Mouse (Mus musculus): ENCODE measurements around the gene Arhgef3.

Gene Arhgef3

DNA sequence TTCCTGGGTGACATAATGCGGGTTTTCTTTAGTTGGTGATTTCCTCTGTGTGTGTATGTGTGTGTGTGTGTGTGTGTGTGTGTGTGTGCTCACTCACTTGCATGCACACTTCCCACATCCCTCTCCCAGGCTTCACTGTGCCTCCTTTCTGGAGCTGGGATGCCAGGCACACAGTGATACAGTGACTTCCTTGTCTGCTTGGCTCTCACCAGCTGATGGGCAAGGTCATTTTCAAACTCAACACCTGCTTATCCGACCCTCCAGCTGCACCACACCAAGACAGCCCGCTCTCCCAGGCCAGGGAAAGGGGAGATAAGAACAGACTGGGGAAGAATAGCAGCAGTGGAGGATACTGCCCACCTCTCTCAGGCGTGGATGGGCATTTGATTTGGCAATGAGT lies 52.5 kb downstream of the Arhgef3 start:
- no peak for DNase-seq

DNA sequence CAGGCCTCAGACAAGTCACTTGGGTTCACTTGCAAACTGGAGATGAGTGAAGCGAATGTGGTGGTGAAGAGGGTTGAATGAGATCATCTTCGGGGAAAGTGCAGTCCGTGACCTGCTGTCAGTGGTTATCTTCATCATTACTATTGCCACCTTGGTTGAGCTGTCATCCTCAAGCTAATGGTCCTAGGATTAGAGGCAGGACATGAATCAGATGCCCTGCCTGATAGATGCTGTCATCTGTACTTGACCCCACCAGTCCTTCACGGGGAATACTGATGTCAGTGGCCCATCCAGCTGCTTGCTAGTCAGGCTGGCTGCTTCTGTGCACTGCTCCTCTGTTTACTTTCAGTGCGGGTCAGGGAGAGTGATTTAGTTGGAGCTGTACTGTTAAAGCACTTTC lies 53.7 kb downstream of the Arhgef3 start:
- no peak for DNase-seq

GRCm38 (mm10) chr14:27169287-27169686 lies 54.6 kb downstream of the Arhgef3 start:
- DNase-seq = no peak

DNA sequence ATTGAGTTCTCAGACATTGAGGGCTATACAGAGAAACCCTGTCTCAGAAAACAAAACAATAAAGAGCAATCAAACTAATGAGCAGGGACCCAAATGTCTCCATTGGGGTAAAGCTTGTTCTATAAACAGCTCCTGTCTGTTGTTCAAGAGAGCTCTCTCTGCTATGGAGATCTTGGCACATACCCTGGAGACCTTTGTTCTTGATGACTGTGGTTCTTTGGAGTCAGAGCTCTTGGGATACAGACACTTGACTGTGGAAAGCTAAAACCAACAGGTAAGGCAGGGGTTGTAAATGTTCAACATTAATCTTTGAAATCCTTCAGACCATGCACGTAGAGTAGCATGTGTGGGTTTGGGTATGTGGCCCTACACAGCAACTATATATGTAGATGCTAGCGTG lies 55.7 kb downstream of the Arhgef3 start:
- no peak for DNase-seq

DNA sequence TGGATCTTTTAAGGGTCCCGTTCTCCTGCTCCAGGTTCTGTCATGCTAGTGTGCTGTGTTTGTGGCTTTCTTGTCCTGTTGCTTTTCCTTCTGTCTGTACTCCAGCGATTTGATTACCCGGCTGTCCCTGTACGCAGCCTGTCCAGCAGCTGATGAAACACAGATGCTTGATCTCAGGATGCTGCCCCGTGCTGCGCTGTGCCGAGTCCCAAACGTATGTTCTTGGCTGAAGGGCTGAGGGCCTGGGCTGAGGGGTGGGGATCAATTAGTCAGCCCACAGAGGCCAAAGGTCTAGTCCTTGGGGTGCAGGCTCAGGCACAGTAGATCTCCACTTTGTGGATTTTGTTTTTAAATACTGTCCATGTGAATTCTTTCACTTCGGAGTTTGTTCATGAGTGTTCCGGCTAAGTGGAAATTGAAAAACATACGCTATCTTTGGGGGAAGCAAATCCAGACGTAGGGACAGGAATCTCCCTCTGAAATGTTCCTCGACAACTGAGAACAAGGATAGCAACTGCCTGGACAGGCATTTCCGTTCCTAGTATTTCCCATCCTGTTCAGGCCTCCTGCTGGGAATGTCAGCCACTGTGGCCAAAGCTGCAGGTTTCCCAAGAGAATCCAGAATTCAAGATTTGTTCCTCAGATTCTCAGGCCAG lies 56.6 kb downstream of the Arhgef3 start:
- DNase-seq = no peak

DNA sequence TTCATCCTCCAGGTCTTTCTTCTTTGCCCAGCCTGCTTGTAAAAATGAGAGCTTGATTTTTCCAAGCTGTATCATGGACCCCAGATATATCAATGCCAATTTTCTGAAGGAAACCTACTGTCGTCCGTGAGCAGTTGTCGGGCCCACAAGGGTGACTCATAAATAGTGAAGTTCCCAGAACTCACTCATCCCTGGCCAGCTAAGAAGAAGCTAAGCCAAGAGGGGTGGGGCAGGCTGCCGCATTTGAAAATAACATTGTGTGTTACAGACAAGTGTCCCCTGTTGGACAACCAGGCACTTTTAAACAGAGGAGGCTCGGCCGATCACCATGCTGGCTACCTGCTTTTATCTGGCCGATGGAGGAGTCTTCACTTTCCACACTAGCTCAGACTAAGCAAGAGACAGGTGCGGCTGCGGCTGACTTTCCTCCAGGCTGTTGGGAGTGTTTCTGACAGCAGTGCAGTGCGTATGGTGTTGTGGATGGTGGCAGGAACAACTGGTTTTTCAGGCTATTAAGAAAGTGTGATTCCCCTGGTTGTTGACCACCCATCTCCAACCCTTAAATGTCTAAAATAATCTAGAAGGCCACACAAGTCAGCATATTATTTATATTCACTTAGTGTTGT lies 58.6 kb downstream of the Arhgef3 start:
- DNase-seq = no peak

DNA sequence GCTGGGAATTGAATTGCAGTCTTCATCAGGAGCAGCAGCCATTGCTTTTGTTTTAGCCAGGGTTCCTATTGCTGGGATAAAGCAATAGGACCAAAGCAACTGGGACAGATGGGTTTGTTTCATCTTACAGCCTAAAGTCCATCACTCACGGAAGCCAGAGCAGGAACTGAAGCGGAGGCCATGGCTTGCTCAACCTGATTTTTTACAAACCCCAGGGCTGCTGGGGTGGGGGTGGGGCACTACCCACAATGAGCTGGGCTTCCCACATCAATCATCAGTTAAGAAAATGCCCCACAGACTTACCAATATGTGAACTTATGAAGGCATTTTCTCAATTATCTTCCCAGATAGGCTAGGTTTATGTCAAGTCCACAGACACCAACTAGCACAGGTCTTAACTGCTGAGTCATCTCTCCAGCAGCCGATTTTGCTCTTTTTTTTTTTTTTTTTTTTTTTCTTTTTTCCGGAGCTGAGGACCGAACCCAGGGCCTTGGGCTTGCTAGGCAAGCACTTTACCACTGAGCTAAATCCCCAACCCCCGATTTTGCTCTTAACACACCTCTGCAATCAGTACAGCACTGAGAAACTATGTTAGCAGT lies 59.6 kb downstream of the Arhgef3 start:
- no peak for DNase-seq

GRCm38 (mm10) chr14:27174831-27175301 lies 60.2 kb downstream of the Arhgef3 start:
- peak in 1 of 2 experiments; percentile 34 for DNase-seq

DNA sequence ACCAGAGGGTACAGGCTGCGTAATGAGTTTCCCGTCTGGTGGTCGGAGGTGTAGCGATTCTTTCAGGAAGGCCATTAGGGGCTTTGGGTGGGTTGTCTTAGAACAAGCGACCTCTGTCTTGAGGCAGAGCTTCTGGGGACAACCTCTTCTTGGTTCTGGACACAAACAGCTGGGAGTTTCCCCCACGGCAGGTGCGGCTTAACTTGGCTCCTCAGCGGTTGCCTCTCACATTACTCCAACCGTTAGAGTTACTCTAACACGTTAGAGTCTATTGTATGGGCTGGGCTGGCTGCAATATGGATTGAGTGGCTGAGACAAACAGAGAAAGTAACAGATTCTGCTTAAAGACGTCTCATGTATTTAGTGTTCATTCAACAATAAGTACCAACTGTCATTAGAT lies 60.6 kb downstream of the Arhgef3 start:
- no peak for DNase-seq

DNA sequence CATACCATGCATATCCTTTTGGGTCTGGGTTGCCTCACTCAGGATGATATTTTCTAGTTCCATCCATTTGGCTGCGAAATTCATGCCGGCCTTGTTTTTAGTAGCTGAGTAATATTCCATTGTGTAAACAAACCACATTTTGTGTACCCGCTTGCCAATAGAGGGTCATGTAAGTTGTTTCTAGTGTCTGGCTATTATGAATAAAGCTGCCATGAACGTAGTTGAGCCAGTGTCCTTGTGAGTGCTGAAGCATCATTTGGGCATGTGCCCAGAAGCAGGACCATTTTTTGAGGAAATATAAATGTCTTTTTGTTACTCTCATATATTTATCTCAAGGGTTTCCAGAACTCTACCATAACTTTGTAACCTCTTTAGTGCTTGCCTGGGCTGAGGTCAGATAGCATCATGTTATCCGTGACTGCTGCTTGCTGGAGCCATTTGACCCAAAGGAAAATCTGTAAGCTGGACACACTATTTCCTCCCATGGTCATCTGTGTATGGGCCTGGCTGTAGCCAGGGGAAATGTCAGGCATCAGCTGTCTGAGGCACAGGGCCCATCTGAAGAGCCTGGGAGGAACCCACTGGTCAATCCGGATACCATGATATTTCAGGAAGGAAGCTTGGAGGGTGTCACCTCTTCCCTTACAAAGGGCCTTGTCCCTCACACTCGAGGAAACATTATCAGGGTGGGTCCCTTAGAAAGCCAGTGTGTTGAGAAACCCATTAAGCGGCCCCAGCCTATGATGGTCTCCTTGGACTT lies 63.3 kb downstream of the Arhgef3 start:
- no peak for DNase-seq

DNA sequence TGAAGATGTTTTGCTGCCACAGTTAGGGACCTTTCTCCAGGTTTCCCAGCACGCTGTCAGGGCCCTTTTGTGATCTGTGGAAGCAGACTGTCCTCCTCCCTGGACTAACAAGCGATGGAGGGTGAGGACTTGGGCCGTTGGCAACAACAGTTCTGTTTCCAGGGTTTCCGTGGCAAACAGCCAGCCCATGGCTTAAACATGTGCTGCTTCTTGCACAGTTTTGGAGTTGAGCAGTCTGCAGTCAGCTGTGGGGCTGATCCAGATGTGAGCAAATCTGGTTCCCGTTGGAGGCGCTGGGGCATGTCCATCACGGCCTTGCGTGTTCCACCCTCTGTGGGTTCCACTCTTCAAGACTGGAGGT lies 63.8 kb downstream of the Arhgef3 start:
- DNase-seq = no peak

GRCm38 (mm10) chr14:27179771-27180170 lies 65.1 kb downstream of the Arhgef3 start:
- no peak for DNase-seq

- no peak for DNase-seq
Measured at GRCm38 (mm10) chr14:27182059-27182458, 67.4 kb downstream of the Arhgef3 start.

DNA sequence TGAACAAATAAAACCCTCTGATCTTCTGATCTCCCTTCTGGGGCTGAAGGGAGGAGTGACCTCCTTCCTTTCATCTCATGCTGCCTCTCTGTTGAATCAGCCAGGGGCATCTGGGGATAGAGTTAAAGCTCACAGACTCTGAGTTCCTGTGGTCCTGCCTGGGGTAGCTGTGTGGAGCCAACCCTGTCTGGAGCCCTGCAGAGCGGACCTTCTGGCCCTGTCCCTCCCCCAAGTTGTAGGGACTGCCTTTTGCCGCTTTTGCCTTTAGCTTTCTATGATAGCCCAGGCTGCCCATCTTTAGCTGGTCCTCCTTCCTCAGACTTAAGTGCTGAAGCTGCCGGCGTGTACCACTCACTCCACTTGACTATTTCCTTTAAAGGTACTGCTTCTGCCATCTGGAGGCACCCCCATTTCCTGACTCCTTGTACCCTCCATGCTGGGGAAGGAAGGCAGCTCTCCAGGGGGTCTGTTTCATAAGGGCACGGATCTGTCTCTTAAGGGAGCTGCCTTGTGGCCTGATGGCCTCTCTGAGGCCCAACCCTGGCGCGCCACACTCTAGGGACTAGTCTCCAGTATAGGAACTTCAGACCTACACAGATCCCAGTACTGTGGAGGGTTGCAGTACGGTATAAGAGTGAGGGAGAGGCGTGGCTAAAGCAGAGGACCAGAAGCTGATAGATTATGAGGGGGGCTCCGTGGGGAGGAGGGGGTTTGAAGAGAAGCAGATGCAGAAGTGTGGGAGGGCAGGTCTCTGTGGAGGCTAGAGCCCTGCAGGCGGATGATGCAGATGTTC lies 68.1 kb downstream of the Arhgef3 start:
- peak; percentile 41 to 50 for DNase-seq

- DNase-seq = peak; percentile 68 to 82
Measured at GRCm38 (mm10) chr14:27183501-27184230, 69.0 kb downstream of the Arhgef3 start.

DNA sequence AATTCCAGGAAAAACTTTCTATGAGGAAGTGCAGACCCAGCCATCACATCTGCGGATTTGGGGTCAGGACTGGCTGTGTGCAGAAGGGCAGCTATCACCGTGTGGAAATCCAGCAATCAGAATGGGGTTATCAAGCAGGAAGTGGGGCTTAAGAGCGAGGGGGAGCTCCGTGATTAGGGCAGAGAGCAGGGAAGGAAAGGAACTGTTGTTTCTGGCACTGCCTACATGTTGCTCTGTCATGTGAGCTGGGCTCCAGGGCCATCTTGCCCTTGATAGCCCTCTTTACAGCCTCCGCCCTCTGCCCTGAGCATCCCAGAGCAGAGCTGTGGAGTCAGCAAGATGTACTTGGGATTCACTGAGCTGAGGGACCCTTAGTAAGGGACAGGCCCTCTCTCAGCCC lies 71.2 kb downstream of the Arhgef3 start:
- DNase-seq = no peak

DNA sequence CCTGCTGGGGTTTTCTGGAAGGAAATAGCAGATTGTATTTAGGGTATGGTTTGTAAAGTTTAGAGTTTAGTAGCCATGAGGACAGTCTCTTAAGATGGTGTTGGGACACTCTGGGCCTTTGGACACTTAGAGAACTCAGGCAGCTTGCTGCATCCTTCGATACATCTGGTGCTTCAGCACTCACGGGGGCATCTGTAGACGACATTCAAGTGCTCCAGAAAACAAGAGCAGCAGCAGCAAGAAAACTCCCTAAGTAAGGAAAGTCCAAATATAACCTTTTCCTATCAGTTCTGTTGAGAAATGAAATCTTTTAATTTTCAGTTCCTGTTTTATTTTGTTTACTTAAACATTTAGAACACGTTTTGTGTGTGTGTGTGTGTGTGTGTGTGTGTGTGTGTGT lies 71.9 kb downstream of the Arhgef3 start:
- no peak for DNase-seq

GRCm38 (mm10) chr14:27187025-27187424 lies 72.3 kb downstream of the Arhgef3 start:
- DNase-seq = peak; percentile 90 to 92

DNA sequence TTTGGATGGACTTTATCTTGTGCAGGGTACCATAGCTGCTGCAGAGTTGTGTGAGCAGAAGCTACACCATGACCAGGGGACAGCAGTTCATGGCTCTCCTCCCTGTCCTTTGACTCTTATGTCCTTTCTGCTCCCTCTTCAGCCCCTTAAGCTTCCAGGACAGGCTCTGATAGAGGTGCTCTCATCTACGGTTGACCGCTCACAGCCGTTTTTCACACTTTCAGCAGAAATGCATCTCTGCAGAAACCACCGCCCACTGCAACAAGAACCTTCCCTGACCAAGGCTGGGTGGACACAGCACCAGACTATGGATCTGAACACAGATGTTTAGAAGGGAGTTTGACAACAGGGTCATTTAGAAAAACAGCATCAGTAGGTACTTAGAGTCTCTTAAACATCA lies 73.2 kb downstream of the Arhgef3 start:
- DNase-seq = no peak

GRCm38 (mm10) chr14:27192450-27192849 lies 77.8 kb downstream of the Arhgef3 start:
- DNase-seq = peak; percentile 44 to 61

- DNase-seq = no peak
Measured at GRCm38 (mm10) chr14:27196980-27197379, 82.3 kb downstream of the Arhgef3 start.

GRCm38 (mm10) chr14:27198490-27199089 lies 83.9 kb downstream of the Arhgef3 start:
- DNase-seq = no peak

Data from cerebellum, postnatal 25 days (tissue).